Mouse (Mus musculus) embryonic facial prominence, embryonic 14.5 days (tissue): ENCODE results near the gene Scn2b. TPM values are rescaled to one million over a fixed set of nuclear protein-coding genes. Genes with fewer than 3 reads are reported as not detected.

Experiments used
- ATAC-seq: fragments of 200-750 bp; cut with Nextera tagmentation; 2 replicates; pipeline ENCODE4 v1.8.0; 2017; ENCODE audit warnings: low read depth, moderate number of reproducible peaks, moderate TSS enrichment
- DNase-seq: peaks from one replicate; pipeline ENCODE4 v3.0.0-alpha.2; 2015; ENCODE audit warnings: low spot score
- H3K27ac ChIP-seq: fragments of 300-500 bp; sonication (generic); replicated peaks from 2 replicates; pipeline ENCODE4 v1.5.1; 2014; ENCODE audit warnings: low read depth, mild to moderate bottlenecking, low read length, moderate library complexity
- H3K27me3 ChIP-seq: fragments of 300-500 bp; sonication (generic); replicated peaks from 2 replicates; pipeline ENCODE4 v1.6.1; 2014; ENCODE audit warnings: low read length; ENCODE audit not compliant: control insufficient read depth, insufficient read depth
- H3K36me3 ChIP-seq: fragments of 300-500 bp; sonication (generic); 2 replicates; pipeline ENCODE4 v1.6.1; 2014; ENCODE audit warnings: low read length, mixed read lengths; ENCODE audit not compliant: control insufficient read depth, insufficient read depth
- H3K4me1 ChIP-seq: fragments of 300-500 bp; sonication (generic); 2 replicates; pipeline ENCODE4 v1.6.1; 2014; ENCODE audit warnings: antibody characterized with exemption, low read length; ENCODE audit not compliant: control insufficient read depth, insufficient read depth
- H3K4me2 ChIP-seq: fragments of 300-500 bp; sonication (generic); 2 replicates; pipeline ENCODE4 v1.6.1; 2014; ENCODE audit warnings: low read depth, mild to moderate bottlenecking, low read length, moderate library complexity, mixed read lengths
- H3K4me3 ChIP-seq: fragments of 300-500 bp; sonication (generic); 2 replicates; pipeline ENCODE4 v1.5.1; 2014; ENCODE audit warnings: low read depth, mild to moderate bottlenecking, low read length
- H3K9ac ChIP-seq: fragments of 300-500 bp; sonication (generic); 2 replicates; pipeline ENCODE4 v1.6.1; 2014; ENCODE audit warnings: low read depth, mild to moderate bottlenecking, low read length, moderate library complexity, mixed read lengths
- H3K9me3 ChIP-seq: fragments of 300-500 bp; sonication (generic); 2 replicates; pipeline ENCODE4 v1.6.1; 2016; ENCODE audit warnings: low read length; ENCODE audit not compliant: control insufficient read depth
- WGBS: fragments of 180-500 bp; shearing (Covaris S2); extraction: QIAGEN DNeasy Blood & Tissue Kit; methylation state at CpG from one replicate; pipeline ENCODE4 v1.1.7; 2014; 5-methylcytosine and 5-hydroxymethylcytosine counted together
- polyA plus RNA-seq: library from polyadenylated mRNA; unstranded; fragments of >200 nt; fragmentation: Nextera tagmentation; extraction: Ambion mirVana; gene quantifications from 2 replicates; pipeline ENCODE4 v1.2.1, GENCODE M21; 2014

The Scn2b gene
- 2.4 TPM in 2 replicates for polyA plus RNA-seq

- Histone ChIP-seq H3K27me3 (no peaks in the 10 kb centered on the region), H3K4me3 (peak within 1 kb of the TSS; percentile 67), H3K4me2 (peak within 1 kb of the TSS; percentile 74), H3K9ac (peak within 1 kb of the TSS; percentile 83), H3K27ac (peak within 1 kb of the TSS; percentile 88), H3K4me1 (peaks cover 14% of the 10 kb centered on the region), H3K36me3 (no peaks in the 10 kb centered on the region), H3K9me3 (no peaks in the 10 kb centered on the region)
- ATAC-seq, result peak; percentile 56; the same call in 1 of the 2 replicates
- DNase-seq, result peak; percentile 68
- WGBS, result 3% methylated on average over 12 of the region's 13 CpGs
Observed at GRCm38 (mm10) chr9:45117741-45118431, at the start of gene Scn2b. Gene Scn2b, plus strand, starts transcription at chr9:45117782.

GRCm38 (mm10) chr9:45071800-45072199, 45.8 kb upstream of the Scn2b start:
- no peak for ATAC-seq
- 47% methylated on average over 3 of the region's 3 CpGs for WGBS

GRCm38 (mm10) chr9:45077859-45078258, 39.7 kb upstream of the Scn2b start:
- H3K4me3 ChIP-seq, result no peak overlapping the region
- no peak overlapping the region for H3K9ac ChIP-seq
- no peak overlapping the region for H3K4me2 ChIP-seq
- H3K36me3 ChIP-seq, result no peaks in the 10 kb centered on the region
- 66% methylated on average over 3 of the region's 3 CpGs for WGBS
- H3K27me3 ChIP-seq, result no peaks in the 10 kb centered on the region; the same call in 1 of the 2 replicates
- no peaks in the 10 kb centered on the region for H3K9me3 ChIP-seq
- DNase-seq, result no peak
- H3K4me1 ChIP-seq, result no peaks in the 10 kb centered on the region
- no peak for ATAC-seq
- no peak overlapping the region for H3K27ac ChIP-seq

More at GRCm38 (mm10) chr9:45071800-45072199, 45.8 kb upstream of the Scn2b start:
- no peaks in the 10 kb centered on the region for H3K4me1 ChIP-seq
- no peak overlapping the region for H3K4me3 ChIP-seq
- no peaks in the 10 kb centered on the region for H3K36me3 ChIP-seq
- no peaks in the 10 kb centered on the region for H3K9me3 ChIP-seq
- no peak overlapping the region for H3K4me2 ChIP-seq
- no peak for DNase-seq
- H3K27ac ChIP-seq, result no peak overlapping the region
- H3K9ac ChIP-seq, result no peak overlapping the region
- no peaks in the 10 kb centered on the region for H3K27me3 ChIP-seq

GRCm38 (mm10) chr9:45079011-45079410, 38.6 kb upstream of the Scn2b start, which contains the start of gene Jaml:
Gene Jaml, plus strand, starts transcription at chr9:45079183.
- DNase-seq (no peak), ATAC-seq (no peak)
- H3K4me3 ChIP-seq, result no peak within 1 kb of the TSS
- H3K27me3 ChIP-seq, result peaks cover 3% of the 10 kb centered on the region; the same call in 1 of the 2 replicates
- no peaks in the 10 kb centered on the region for H3K9me3 ChIP-seq
- no peak within 1 kb of the TSS for H3K4me2 ChIP-seq
- no peaks in the 10 kb centered on the region for H3K4me1 ChIP-seq
- no peaks in the 10 kb centered on the region for H3K36me3 ChIP-seq
- no peak within 1 kb of the TSS for H3K9ac ChIP-seq
- no peak within 1 kb of the TSS for H3K27ac ChIP-seq
- 74% methylated on average over 5 of the region's 5 CpGs for WGBS

GRCm38 (mm10) chr9:45083132-45083531, 34.5 kb upstream of the Scn2b start:
- DNase-seq (no peak), ATAC-seq (no peak)
- peaks cover 3% of the 10 kb centered on the region; the same call in 1 of the 2 replicates for H3K27me3 ChIP-seq
- H3K4me1 ChIP-seq, result no peaks in the 10 kb centered on the region
- no peak overlapping the region for H3K4me2 ChIP-seq
- H3K9me3 ChIP-seq, result no peaks in the 10 kb centered on the region
- no peaks in the 10 kb centered on the region for H3K36me3 ChIP-seq
- no peak overlapping the region for H3K27ac ChIP-seq
- WGBS, result 84% methylated on average over 3 of the region's 3 CpGs
- H3K4me3 ChIP-seq, result no peak overlapping the region
- H3K9ac ChIP-seq, result no peak overlapping the region

- ATAC-seq (no peak), DNase-seq (no peak)
- Histone ChIP-seq H3K27ac (no peak overlapping the region), H3K27me3 (peaks cover 3% of the 10 kb centered on the region; the same call in 1 of the 2 replicates), H3K9ac (no peak overlapping the region), H3K4me1 (no peaks in the 10 kb centered on the region), H3K36me3 (no peaks in the 10 kb centered on the region), H3K9me3 (no peaks in the 10 kb centered on the region), H3K4me3 (no peak overlapping the region), H3K4me2 (no peak overlapping the region)
- 65% methylated on average over 5 of the region's 5 CpGs for WGBS
Observed at GRCm38 (mm10) chr9:45084556-45084955, 33.0 kb upstream of the Scn2b start.

GRCm38 (mm10) chr9:45085741-45086690, 31.6 kb upstream of the Scn2b start:
- Histone ChIP-seq H3K36me3 (no peaks in the 10 kb centered on the region), H3K27ac (no peak overlapping the region), H3K27me3 (peaks cover 3% of the 10 kb centered on the region; the same call in 1 of the 2 replicates), H3K9me3 (no peaks in the 10 kb centered on the region), H3K4me1 (no peaks in the 10 kb centered on the region), H3K9ac (no peak overlapping the region), H3K4me3 (no peak overlapping the region), H3K4me2 (no peak overlapping the region)
- ATAC-seq, result no peak
- WGBS, result 74% methylated on average over 12 of the region's 12 CpGs
- no peak for DNase-seq

GRCm38 (mm10) chr9:45088040-45088439, 29.5 kb upstream of the Scn2b start:
- H3K36me3 ChIP-seq, result no peaks in the 10 kb centered on the region
- no peak overlapping the region for H3K27ac ChIP-seq
- no peaks in the 10 kb centered on the region for H3K9me3 ChIP-seq
- H3K4me1 ChIP-seq, result no peaks in the 10 kb centered on the region
- 0 out of 2 replicates have a peak, but pooled peaks cover 3% of the 10 kb centered on the region for H3K27me3 ChIP-seq
- no peak for ATAC-seq
- DNase-seq, result no peak
- no peak overlapping the region for H3K9ac ChIP-seq
- H3K4me2 ChIP-seq, result no peak overlapping the region
- no peak overlapping the region for H3K4me3 ChIP-seq
